Mouse (Mus musculus): Measurements from ENCODE around the gene Hyal1. TPM values are rescaled to one million over a fixed set of nuclear protein-coding genes. Genes with fewer than 3 reads are reported as not detected.

Gene Hyal1
- polyA plus RNA-seq, 1 experiment from 2014 or later: 10.1 TPM

DNA sequence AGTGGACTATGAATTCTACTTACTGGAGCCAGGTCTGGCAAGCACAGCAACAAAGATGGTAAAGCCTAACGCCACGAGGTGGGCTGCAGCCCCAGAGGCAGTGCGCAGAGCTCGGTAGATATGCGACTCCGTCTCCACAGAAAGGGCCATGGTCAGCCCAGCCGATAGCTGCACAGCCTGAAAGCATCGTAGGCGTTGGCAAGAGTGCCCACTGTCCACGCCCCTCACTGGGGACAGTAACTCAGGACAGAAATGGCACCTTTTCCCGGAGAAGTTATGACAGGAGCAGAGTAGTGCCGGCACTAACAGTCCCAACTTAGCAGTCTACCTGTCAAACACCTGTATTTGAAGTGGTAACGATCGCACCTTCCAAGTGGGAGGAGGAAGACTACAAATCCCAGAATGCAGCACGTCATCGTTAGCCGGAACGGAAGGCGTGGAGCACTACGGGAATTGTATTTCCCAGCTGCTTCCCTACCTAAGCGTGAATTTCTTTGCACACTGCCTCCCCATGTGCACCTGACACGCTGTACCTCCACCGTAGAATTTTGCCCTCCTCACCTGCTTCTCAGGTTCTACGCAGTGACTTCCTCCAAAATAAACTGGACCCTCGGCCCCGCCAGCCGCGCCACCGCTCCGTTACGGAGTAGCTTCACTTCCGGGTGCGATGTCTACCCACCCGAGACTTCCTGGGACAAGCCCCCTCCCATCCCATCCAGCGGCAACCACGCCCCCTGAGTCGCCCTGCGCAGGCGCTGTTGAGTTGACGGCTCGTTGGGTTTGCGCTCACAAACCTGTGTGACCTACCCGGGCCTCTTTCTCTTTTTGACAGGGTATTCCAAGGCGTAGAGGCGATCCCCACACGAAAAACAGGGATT is 35.0 kb upstream of the Hyal1 start, which contains the start of the genes Cyb561d2 and Nprl2:
Cyb561d2 (minus strand) TSS at position 720 of the 878 bp plus-strand sequence.
Nprl2 (plus strand) TSS at position 753 of the 878 bp plus-strand sequence.
- Histone ChIP-seq H3K4me3 (ENCODE audit: low read length) (peak within 1 kb of the TSS; percentile 67), H3K4me2 (ENCODE audit: low read depth, low read length) (peak within 1 kb of the TSS; percentile 93), H3K9ac (ENCODE audit: low read length) (peak within 1 kb of the TSS; percentile 81), H3K27ac (ENCODE audit: low read length) (peak within 1 kb of the TSS; percentile 28), H3K4me1 (replicated peaks; ENCODE audit: control insufficient read depth, insufficient read depth, low read length) (peaks cover 23% of the 10 kb centered on the region), H3K27me3 (ENCODE audit: control insufficient read depth, insufficient read depth, low read depth, low read length) (no peaks in the 10 kb centered on the region), H3K36me3 (ENCODE audit: control insufficient read depth, insufficient read depth, low read length) (peaks cover 32% of the 10 kb centered on the region), H3K9me3 (ENCODE audit: control insufficient read depth, low read length) (no peaks in the 10 kb centered on the region)
- under 1% methylated on average over 46 of the region's 46 CpGs for WGBS
- ATAC-seq (ENCODE audit: low read depth): peak; percentile 89

DNA sequence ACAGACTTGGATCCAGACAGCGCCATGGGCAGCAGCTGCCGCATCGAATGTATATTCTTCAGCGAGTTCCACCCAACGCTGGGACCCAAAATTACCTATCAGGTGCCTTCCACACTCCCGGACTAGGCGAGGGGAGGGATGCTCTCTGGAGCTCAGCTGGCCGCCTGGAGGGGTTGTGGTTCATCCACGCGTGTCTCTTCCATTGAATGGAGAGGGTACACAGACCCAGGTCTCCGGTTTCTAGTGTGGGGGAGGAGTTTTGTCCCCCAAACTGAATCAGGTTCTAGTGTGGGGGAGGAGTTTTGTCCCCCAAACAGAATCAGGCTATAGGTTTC is 34.4 kb upstream of the Hyal1 start:
- ATAC-seq (ENCODE audit: low read depth): 0 out of 2 replicates have a peak, but pooled peaks have one; percentile 4
- H3K36me3 ChIP-seq (ENCODE audit: control insufficient read depth, insufficient read depth, low read length): peaks cover 32% of the 10 kb centered on the region
- H3K4me1 ChIP-seq (replicated peaks; ENCODE audit: control insufficient read depth, insufficient read depth, low read length): peaks cover 25% of the 10 kb centered on the region
- peak overlapping the region; percentile 16; the same call in 1 of the 2 replicates for H3K27ac ChIP-seq (ENCODE audit: low read length)
- peak overlapping the region; percentile 67 for H3K4me3 ChIP-seq (ENCODE audit: low read length)
- peak overlapping the region; percentile 93 for H3K4me2 ChIP-seq (ENCODE audit: low read depth, low read length)
- H3K9ac ChIP-seq (ENCODE audit: low read length): peak overlapping the region; percentile 81
- no peaks in the 10 kb centered on the region for H3K9me3 ChIP-seq (ENCODE audit: control insufficient read depth, low read length)
- WGBS: under 1% methylated on average over 11 of the region's 11 CpGs
- no peaks in the 10 kb centered on the region for H3K27me3 ChIP-seq (ENCODE audit: control insufficient read depth, insufficient read depth, low read depth, low read length)

DNA sequence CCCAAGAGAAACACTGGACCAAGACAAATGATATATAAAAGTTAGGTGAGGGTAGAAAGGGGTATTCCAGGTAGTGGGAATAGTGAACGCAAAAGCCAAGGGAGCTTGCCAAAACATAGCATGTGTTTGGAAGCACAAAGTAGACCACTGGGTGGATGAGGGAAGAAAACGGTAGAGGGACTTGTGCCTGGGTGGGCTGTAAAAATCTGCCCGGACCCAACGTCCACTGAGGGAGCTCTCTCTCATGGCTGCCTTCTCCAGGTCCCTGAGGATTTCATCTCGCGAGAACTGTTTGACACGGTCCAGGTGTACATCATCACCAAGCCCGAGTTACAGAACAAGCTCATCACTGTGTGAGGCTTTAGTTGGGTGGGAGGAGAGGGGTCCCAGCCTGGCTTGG is 34.0 kb upstream of the Hyal1 start:
- H3K27me3 ChIP-seq (ENCODE audit: control insufficient read depth, insufficient read depth, low read depth, low read length): no peaks in the 10 kb centered on the region
- peaks cover 27% of the 10 kb centered on the region for H3K4me1 ChIP-seq (replicated peaks; ENCODE audit: control insufficient read depth, insufficient read depth, low read length)
- no peak for ATAC-seq (ENCODE audit: low read depth)
- peak overlapping the region; percentile 93 for H3K4me2 ChIP-seq (ENCODE audit: low read depth, low read length)
- peak overlapping the region; percentile 81 for H3K9ac ChIP-seq (ENCODE audit: low read length)
- H3K9me3 ChIP-seq (ENCODE audit: control insufficient read depth, low read length): no peaks in the 10 kb centered on the region
- H3K36me3 ChIP-seq (ENCODE audit: control insufficient read depth, insufficient read depth, low read length): peaks cover 31% of the 10 kb centered on the region
- WGBS: 35% methylated on average over 8 of the region's 8 CpGs
- no peak overlapping the region for H3K27ac ChIP-seq (ENCODE audit: low read length)
- peak overlapping the region; percentile 67 for H3K4me3 ChIP-seq (ENCODE audit: low read length)

DNA sequence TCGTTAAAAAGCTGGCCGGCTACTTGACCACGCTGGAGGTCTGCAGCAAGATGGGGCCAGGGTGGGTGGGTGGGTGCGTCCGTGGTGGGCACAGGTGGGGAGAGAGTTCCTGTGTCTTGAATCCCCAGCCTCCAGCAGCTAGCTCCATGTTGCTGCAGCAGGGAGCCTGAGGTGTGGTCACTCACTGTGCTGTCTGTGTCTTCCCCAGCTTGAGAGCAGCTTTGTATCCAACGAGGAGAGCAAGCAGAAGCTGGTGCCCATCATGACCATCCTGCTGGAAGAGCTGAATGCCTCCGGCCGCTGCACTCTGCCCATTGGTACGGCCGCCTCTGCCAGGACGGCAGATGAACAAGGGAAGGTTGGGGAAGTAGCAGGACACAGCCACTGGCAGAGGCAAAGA is 33.4 kb upstream of the Hyal1 start:
- Histone ChIP-seq H3K27ac (ENCODE audit: low read length) (no peak overlapping the region), H3K9me3 (ENCODE audit: control insufficient read depth, low read length) (no peaks in the 10 kb centered on the region), H3K27me3 (ENCODE audit: control insufficient read depth, insufficient read depth, low read depth, low read length) (no peaks in the 10 kb centered on the region), H3K4me1 (replicated peaks; ENCODE audit: control insufficient read depth, insufficient read depth, low read length) (peaks cover 27% of the 10 kb centered on the region), H3K36me3 (ENCODE audit: control insufficient read depth, insufficient read depth, low read length) (peaks cover 25% of the 10 kb centered on the region), H3K9ac (ENCODE audit: low read length) (no peak overlapping the region), H3K4me3 (ENCODE audit: low read length) (no peak overlapping the region), H3K4me2 (ENCODE audit: low read depth, low read length) (0 out of 2 replicates have a peak overlapping the region, but pooled peaks have one; percentile 93)
- no peak for ATAC-seq (ENCODE audit: low read depth)
- WGBS: 78% methylated on average over 11 of the region's 11 CpGs

DNA sequence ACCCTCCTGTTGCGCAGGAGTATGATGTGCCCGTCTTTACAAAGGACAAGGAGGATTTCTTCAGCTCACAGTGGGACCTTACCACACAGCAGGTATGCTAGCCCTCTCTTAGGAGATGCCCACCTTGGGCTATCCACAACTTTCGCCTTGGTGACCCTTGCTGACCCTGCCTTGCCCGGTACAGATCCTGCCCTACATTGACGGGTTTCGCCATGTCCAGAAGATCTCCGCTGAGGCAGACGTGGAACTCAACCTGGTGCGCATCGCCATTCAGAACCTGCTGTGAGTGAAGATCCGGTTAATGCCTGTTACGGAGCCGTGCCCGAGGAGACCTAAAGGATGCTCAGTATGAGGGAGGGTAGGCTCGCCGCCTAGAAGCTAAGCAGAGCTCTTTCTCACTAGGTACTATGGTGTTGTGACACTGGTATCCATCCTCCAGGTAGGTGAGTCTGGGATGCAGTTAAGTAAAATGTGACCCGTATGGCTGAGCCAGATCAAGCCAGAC is 32.5 kb upstream of the Hyal1 start:
- Histone ChIP-seq H3K4me1 (replicated peaks; ENCODE audit: control insufficient read depth, insufficient read depth, low read length) (peaks cover 27% of the 10 kb centered on the region), H3K36me3 (ENCODE audit: control insufficient read depth, insufficient read depth, low read length) (peaks cover 17% of the 10 kb centered on the region), H3K27me3 (ENCODE audit: control insufficient read depth, insufficient read depth, low read depth, low read length) (no peaks in the 10 kb centered on the region), H3K4me2 (ENCODE audit: low read depth, low read length) (no peak overlapping the region), H3K9ac (ENCODE audit: low read length) (no peak overlapping the region), H3K27ac (ENCODE audit: low read length) (no peak overlapping the region), H3K9me3 (ENCODE audit: control insufficient read depth, low read length) (no peaks in the 10 kb centered on the region), H3K4me3 (ENCODE audit: low read length) (no peak overlapping the region)
- WGBS: 94% methylated on average over 17 of the region's 17 CpGs
- ATAC-seq (ENCODE audit: low read depth): no peak

DNA sequence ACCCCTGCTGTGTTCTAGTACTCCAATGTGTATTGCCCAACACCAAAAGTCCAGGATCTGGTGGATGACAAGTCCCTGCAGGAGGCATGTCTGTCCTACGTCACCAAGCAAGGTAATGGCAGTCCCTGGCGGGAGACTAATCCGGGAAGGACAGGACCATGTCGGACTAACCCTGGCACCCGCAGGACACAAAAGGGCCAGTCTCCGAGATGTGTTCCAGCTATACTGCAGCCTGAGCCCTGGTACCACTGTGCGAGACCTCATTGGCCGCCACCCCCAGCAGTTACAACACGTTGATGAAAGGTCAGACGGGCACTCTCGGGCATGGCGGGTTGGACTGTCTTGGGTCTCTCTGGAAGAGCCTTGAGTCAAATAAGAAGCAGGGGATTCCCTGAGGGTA is 32.0 kb upstream of the Hyal1 start:
- H3K27me3 ChIP-seq (ENCODE audit: control insufficient read depth, insufficient read depth, low read depth, low read length): no peaks in the 10 kb centered on the region
- H3K9me3 ChIP-seq (ENCODE audit: control insufficient read depth, low read length): no peaks in the 10 kb centered on the region
- WGBS: 93% methylated on average over 12 of the region's 12 CpGs
- H3K4me3 ChIP-seq (ENCODE audit: low read length): no peak overlapping the region
- peaks cover 27% of the 10 kb centered on the region for H3K4me1 ChIP-seq (replicated peaks; ENCODE audit: control insufficient read depth, insufficient read depth, low read length)
- no peak overlapping the region for H3K27ac ChIP-seq (ENCODE audit: low read length)
- peaks cover 13% of the 10 kb centered on the region for H3K36me3 ChIP-seq (ENCODE audit: control insufficient read depth, insufficient read depth, low read length)
- no peak for ATAC-seq (ENCODE audit: low read depth)
- no peak overlapping the region for H3K4me2 ChIP-seq (ENCODE audit: low read depth, low read length)
- no peak overlapping the region for H3K9ac ChIP-seq (ENCODE audit: low read length)

DNA sequence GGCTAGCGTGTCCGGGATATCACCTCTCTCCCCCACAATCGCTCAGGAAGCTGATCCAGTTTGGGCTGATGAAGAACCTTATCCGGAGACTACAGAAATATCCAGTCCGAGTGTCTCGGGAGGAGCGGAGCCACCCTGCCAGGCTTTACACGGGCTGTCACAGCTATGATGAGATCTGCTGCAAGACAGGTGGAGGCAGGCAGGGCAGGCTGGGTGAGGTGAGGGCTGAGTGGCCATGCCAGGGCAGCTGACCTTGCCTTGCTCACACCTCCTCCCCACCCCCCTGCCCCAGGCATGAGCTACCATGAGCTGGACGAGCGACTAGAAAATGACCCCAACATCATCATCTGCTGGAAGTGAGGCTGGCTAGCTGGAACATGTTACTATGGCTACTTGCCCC is 31.5 kb upstream of the Hyal1 start:
- H3K4me2 ChIP-seq (ENCODE audit: low read depth, low read length): no peak overlapping the region
- peaks cover 27% of the 10 kb centered on the region for H3K4me1 ChIP-seq (replicated peaks; ENCODE audit: control insufficient read depth, insufficient read depth, low read length)

DNA sequence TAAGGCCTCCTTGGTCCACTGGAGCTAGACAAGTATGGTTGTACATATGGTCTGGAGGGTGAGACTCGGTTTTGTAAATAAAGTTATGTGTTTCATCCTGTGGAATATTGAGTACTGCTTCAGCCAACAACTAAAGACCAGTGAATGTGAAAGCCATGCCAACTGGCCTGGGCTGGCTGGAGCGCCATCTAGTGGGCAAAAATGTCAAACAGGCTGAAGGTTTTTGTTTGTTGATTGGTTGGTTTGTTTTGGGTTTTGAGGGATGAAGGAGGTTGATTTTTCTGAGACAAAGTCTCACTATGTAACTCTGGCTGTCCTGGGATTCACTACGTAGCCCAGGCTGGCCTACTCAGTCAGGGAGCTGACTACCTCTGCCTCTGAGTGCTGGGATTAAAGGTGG is 31.1 kb upstream of the Hyal1 start:
- WGBS: 13% methylated on average over 3 of the region's 3 CpGs
- H3K4me1 ChIP-seq (replicated peaks; ENCODE audit: control insufficient read depth, insufficient read depth, low read length): peaks cover 29% of the 10 kb centered on the region

More for the DNA sequence above, 31.5 kb upstream of the Hyal1 start:
- no peak overlapping the region for H3K27ac ChIP-seq (ENCODE audit: low read length)
- H3K9ac ChIP-seq (ENCODE audit: low read length): no peak overlapping the region
- ATAC-seq (ENCODE audit: low read depth): no peak
- H3K27me3 ChIP-seq (ENCODE audit: control insufficient read depth, insufficient read depth, low read depth, low read length): no peaks in the 10 kb centered on the region
- WGBS: 77% methylated on average over 10 of the region's 10 CpGs
- H3K9me3 ChIP-seq (ENCODE audit: control insufficient read depth, low read length): no peaks in the 10 kb centered on the region
- H3K36me3 ChIP-seq (ENCODE audit: control insufficient read depth, insufficient read depth, low read length): peaks cover 10% of the 10 kb centered on the region; the same call in 1 of the 2 replicates
- H3K4me3 ChIP-seq (ENCODE audit: low read length): no peak overlapping the region

DNA sequence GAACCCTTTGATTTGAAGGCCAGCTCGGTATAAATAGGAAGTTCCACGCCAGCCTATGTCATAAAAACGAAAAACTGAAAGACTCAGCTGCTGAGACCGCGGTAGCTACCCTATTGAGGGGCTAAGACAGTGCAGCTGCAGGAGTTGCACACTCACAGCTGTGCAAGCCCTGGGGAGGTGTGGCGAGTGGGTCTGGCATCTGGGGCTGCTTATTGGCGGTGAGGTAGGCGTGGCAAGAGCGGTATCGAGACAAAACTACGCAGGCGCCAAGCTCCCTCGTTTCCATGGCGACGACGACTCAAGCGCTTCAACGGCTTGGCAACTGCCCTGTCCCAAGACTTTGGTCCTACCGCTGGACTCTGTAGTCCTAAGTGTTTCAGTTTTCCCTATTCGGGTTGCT is 29.7 kb upstream of the Hyal1 start, which contains the start of gene Zmynd10:
Zmynd10 (plus strand) TSS at position 273 of the 400 bp plus-strand sequence.
- H3K9ac ChIP-seq (ENCODE audit: low read length): 0 out of 2 replicates have a peak within 1 kb of the TSS, but pooled peaks have one; percentile 31
- H3K4me1 ChIP-seq (replicated peaks; ENCODE audit: control insufficient read depth, insufficient read depth, low read length): peaks cover 33% of the 10 kb centered on the region
- no peaks in the 10 kb centered on the region for H3K27me3 ChIP-seq (ENCODE audit: control insufficient read depth, insufficient read depth, low read depth, low read length)
- H3K9me3 ChIP-seq (ENCODE audit: control insufficient read depth, low read length): no peaks in the 10 kb centered on the region
- no peak within 1 kb of the TSS for H3K27ac ChIP-seq (ENCODE audit: low read length)
- 2% methylated on average over 20 of the region's 20 CpGs for WGBS
- ATAC-seq (ENCODE audit: low read depth): peak; percentile 62
- peak within 1 kb of the TSS; percentile 26 for H3K4me3 ChIP-seq (ENCODE audit: low read length)
- H3K36me3 ChIP-seq (ENCODE audit: control insufficient read depth, insufficient read depth, low read length): peaks cover 10% of the 10 kb centered on the region; the same call in 1 of the 2 replicates
- H3K4me2 ChIP-seq (ENCODE audit: low read depth, low read length): peak within 1 kb of the TSS; percentile 49

More for the DNA sequence above, 31.1 kb upstream of the Hyal1 start:
- Histone ChIP-seq H3K27ac (ENCODE audit: low read length) (no peak overlapping the region), H3K9ac (ENCODE audit: low read length) (no peak overlapping the region), H3K27me3 (ENCODE audit: control insufficient read depth, insufficient read depth, low read depth, low read length) (no peaks in the 10 kb centered on the region), H3K4me2 (ENCODE audit: low read depth, low read length) (no peak overlapping the region), H3K36me3 (ENCODE audit: control insufficient read depth, insufficient read depth, low read length) (peaks cover 10% of the 10 kb centered on the region; the same call in 1 of the 2 replicates), H3K4me3 (ENCODE audit: low read length) (no peak overlapping the region), H3K9me3 (ENCODE audit: control insufficient read depth, low read length) (no peaks in the 10 kb centered on the region)
- ATAC-seq (ENCODE audit: low read depth): no peak

All from lung, embryonic 16.5 days (tissue).